Mouse (Mus musculus) left cerebral cortex, adult 2 months (tissue): Measurements from ENCODE around the gene Slc2a9. TPM values are rescaled to one million over a fixed set of nuclear protein-coding genes. Genes with fewer than 3 reads are reported as not detected.

ENCODE experiments used
- DNase-seq, 2 experiments: peaks; one replicate each; pipeline ENCODE4 v3.0.0; 2021 to 2022; ENCODE audit warnings: low spot score in 2 of 2, mixed read lengths in 1 of 2; ENCODE audit errors: extremely low spot score in 1 of 2
- H3K27ac ChIP-seq: fragments of 200-600 bp; 2 replicates; pipeline ENCODE4 v1.8.1; 2022
- H3K4me3 ChIP-seq: fragments of 200-600 bp; 2 replicates; pipeline ENCODE4 v1.8.1; 2022
- CTCF ChIP-seq: fragments of 200-600 bp; IDR thresholded peaks from 2 replicates; pipeline ENCODE4 v1.8.1; 2022; ENCODE audit warnings: antibody characterized with exemption, mild to moderate bottlenecking, moderate library complexity
- intact Hi-C: fragments of 180-260 bp; cut with DNase I; formaldehyde crosslinking; loops from one replicate; pipeline ENCODE4 v1.15.1; 2025
- total RNA-seq, 2 experiments: library from RNA; stranded (reverse); gene quantifications; 2 replicates each; pipeline ENCODE4 v1.2.3; 2021

Slc2a9 gene
- total RNA-seq, 2 experiments from 2014 or later, result 0.37 to 0.95 TPM

- intact Hi-C loops, result no loop called here
- Histone ChIP-seq H3K27ac (no peak overlapping the region), H3K4me3 (no peak overlapping the region)
- no peak for DNase-seq
- TF ChIP-seq CTCF, result no peak
Observed at GRCm38 (mm10) chr5:38302651-38303050, 200.3 kb downstream of the Slc2a9 start.

GRCm38 (mm10) chr5:38301761-38302411 is 201.1 kb downstream of the Slc2a9 start:
- intact Hi-C loops, result no loop called here
- no peak for TF ChIP-seq CTCF
- H3K4me3 ChIP-seq, result no peak overlapping the region
- H3K27ac ChIP-seq, result no peak overlapping the region
- DNase-seq, result no peak

Other genes starting within 250 kb of the Slc2a9 start
- 10 to 100 TPM; 30.1 to 34.1 TPM for gene Tmem128, start 243.0 kb downstream of the Slc2a9 start, total RNA-seq
- not detected for gene Otop1, start 227.2 kb downstream of the Slc2a9 start, total RNA-seq
- gene Drd5, start 183.8 kb downstream of the Slc2a9 start, total RNA-seq, result 1 to 10 TPM; 1.4 to 2.0 TPM
- gene Wdr1, start 60.1 kb upstream of the Slc2a9 start, total RNA-seq, result 100 to 1,000 TPM; 149 to 155 TPM
- gene Zfp518b, start 181.7 kb upstream of the Slc2a9 start, total RNA-seq, result 10 to 100 TPM; 12.4 to 14.4 TPM